Mouse (Mus musculus) cerebellum, postnatal 36 days (tissue): Measurements from ENCODE around the gene Gm614.
A peak's percentile ranks its signal among the peaks of the same experiment; 100 is the strongest.

Experiments used
- DNase-seq, 2 experiments: peaks; one replicate each; pipeline ENCODE4 v3.0.0; 2021 to 2022; ENCODE audit warnings: mixed read lengths in 2 of 2

Gene Gm614

DNA sequence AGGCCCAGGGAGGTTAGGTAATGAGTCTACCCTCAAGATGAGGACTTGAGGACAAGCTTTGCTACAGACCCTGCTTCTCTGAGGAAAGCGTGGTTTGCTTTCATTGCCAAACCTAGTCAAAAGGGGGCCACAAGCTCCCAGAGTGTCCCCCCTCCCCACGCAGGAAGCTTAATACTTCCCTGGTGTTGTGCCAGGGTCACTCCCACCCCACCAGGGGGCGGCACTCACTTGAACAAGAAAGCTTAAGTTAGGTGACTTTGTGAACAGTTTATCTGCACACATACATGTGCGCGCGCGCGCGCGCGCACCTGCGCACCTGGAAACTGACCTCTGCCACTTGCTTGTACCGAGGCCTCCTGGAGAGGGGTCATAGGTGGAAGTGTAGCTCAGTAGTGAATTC lies 7.2 kb downstream of the Gm614 start:
- no peak for DNase-seq

DNA sequence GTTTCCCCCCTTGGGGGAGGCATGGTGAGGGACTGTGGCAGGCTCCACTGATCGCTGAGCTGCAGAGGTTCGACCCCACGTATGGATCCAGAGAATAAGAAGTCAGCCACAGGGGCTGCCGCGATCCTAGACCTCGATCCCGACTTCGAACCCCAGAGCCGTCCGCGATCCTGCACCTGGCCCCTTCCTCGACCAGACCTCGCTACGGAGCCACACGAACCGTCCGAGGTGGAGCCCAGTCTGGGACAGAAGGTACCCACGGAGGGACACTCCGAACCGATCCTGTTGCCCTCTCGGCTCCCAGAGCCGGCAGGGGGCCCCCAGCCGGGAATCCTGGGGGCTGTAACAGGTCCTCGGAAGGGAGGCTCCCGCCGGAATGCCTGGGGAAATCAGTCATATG lies 9.1 kb downstream of the Gm614 start:
- DNase-seq, result no peak

DNA sequence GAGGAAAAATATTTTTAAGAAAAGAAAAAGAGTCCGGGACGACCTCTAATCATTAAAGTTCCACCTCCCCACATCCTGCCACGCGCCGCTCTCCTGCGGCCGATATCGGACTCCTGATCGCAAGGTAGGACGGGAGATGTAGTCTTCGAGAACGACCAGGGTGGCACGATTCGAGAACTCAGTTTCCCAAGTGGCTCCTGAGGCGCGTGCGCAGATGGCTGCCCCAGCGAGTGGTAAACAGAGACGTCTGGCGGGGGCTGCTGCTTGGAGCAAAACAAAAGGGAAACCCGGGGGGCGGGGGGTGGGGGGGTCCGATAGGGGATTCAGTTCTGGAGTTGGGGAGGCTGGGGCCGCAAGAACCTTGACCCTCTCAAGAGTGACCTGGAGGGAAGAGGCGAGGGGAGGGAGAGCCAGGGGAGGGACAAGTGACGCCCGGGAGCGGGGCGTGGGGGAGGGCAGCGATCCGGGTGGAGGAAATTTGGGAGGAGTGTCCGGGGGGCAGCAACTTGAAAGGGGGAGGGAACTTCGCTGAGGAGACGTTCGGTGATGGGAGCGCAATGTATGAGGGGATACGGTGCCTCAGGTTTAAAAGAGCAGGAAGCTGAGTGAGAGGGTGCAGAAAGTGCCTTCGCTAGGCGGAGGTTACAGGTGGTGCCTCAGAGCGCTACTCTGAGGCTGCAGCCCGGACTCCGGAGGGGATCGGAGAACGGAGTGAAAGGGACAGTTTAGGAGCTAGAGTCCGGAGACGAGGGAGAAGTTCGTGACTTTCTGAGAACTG lies 9.7 kb downstream of the Gm614 start, which contains the start of gene Foxo4:
Gene Foxo4, plus strand, starts transcription at position 577 of the 778 bp plus-strand sequence.
- DNase-seq, result peak; percentile 83 to 84

DNA sequence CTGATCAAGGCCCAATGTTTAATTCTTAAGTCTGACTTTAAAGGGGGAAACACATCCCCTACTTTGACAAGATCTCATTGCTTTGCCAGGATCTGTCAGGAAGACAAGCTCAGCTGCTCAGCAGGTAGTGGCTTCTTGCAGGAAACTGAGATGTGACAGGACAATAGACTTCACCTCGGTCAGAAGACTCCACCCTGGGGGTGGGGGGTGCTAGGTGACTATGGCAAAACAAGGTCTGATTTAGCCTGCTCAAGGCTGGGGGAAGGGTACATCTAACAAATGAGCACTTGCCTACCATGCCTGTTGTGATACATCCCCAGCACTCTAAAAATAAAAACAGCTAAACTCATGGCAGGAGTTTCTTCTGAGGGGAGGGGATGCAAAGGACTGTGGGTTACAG lies 18.8 kb downstream of the Gm614 start:
- DNase-seq, result no peak

DNA sequence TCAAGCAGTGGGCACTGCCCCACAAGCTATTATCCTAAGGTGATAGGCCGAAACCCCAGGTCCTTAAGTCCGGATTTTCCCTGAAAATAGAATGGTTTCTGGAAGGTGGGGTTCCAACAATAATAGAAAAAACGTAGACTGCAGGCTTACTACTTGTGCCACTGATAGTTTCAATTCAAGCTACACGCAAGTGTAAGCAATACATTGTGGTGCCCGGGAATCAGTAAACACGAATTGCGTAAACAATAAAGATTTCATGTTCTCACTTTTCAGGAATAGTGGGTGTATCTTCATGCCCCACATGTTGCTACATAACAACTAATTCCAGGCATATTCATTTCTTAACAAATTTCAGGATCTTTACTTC lies 41.0 kb downstream of the Gm614 start:
- DNase-seq, result no peak

DNA sequence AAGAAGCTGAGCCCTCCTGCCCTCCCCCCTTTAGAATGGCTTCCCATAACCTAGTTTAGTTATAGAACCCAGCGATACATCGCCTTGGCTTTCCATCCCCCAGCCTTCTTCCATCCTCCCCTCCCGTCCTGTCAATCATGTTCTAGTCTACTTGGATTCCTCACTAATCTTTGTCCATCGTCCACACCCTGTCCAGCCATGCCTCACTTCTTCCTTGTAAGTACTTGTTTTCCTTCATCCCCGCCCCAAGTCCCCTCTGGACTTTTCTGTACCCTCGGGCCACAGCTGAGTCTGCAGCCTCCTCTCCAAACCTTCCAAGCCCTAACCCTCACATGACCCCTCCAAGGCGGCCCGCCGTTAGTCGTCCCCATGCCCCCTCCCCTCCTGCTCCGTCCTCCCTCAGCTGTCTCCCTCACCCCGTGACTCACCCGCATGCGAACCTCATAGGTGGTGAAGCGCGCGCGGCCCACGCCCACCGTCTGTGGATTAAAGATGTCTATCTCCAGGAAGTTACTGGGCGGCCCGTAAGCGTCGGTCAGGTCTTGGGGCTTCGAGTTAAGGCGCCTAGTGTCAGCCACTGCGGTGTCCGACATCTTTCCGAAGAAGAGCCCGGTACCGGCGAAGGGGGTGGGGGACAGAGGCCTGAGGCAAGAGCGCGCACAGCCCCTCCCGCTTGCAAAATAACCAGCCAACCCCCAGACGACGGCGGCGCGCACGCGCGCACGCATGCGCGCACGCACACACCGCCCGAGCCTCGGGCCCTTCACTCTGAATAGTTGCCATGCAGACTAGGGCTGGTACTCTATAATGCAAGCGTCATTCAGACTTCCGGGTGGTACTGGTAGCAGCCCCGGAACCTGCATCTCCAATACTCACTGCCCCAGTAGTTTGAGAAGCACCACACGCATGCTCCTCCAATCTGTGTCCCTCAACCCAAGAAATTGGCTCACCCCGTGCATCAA lies 41.7 kb downstream of the Gm614 start, which contains the start of gene Snx12:
Gene Snx12, minus strand, starts transcription at position 730 of the 962 bp plus-strand sequence.
- peak; percentile 84 to 92 for DNase-seq
